Mouse (Mus musculus) bone marrow macrophage, adult 2 months (primary cell): ENCODE measurements at regions not wholly inside any gene's neighbourhood (a gene's known extent, or its start where the extent isn't known, plus 50 kb on each side); places are given as distances from the start of the nearest gene placed in this dataset.

Experiments used
- H3K27ac ChIP-seq: 2 replicates; pipeline ENCODE4 v1.5.1; 2012; ENCODE audit warnings: low read depth, low read length; ENCODE audit not compliant: insufficient read depth
- H3K4me1 ChIP-seq: 2 replicates; pipeline ENCODE4 v1.6.1; 2012; ENCODE audit warnings: low read length; ENCODE audit not compliant: control insufficient read depth, insufficient read depth
- H3K4me3 ChIP-seq: 2 replicates; pipeline ENCODE4 v1.5.1; 2012; ENCODE audit warnings: mild to moderate bottlenecking, low read length, moderate library complexity; ENCODE audit not compliant: insufficient read depth
- CTCF ChIP-seq: IDR thresholded peaks from 2 replicates; pipeline ENCODE4 v1.5.1; 2012; ENCODE audit warnings: low read depth, mild to moderate bottlenecking, low read length, moderate library complexity
- POLR2A ChIP-seq: IDR thresholded peaks from 2 replicates; pipeline ENCODE4 v1.6.1; 2012; ENCODE audit warnings: mild to moderate bottlenecking, low read depth, low read length, borderline replicate concordance

DNA sequence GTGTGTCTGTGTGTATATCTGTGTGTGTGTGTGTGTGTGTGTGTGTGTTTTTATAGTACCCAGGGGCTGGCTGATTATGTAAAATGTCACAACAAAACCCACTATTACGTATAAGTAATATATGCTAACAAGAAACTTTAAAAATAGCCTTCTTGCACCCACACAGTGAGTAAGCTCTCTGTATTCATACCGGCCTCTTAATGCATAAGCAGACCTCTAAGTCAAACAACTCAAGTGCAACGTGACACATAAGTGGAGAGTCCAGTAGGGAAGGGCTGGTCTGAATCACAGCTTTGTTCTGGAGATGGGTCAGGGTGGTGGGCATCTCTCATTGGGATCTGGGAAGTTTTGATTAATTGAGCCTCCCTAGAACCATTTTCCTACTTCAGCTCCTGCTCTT lies 107.7 kb upstream of the Kdm8 start:
- Histone ChIP-seq H3K4me3 (no peak overlapping the region), H3K27ac (no peak overlapping the region), H3K4me1 (no peaks in the 10 kb centered on the region)
- no peak for TF ChIP-seq CTCF
- no peak for TF ChIP-seq POLR2A

DNA sequence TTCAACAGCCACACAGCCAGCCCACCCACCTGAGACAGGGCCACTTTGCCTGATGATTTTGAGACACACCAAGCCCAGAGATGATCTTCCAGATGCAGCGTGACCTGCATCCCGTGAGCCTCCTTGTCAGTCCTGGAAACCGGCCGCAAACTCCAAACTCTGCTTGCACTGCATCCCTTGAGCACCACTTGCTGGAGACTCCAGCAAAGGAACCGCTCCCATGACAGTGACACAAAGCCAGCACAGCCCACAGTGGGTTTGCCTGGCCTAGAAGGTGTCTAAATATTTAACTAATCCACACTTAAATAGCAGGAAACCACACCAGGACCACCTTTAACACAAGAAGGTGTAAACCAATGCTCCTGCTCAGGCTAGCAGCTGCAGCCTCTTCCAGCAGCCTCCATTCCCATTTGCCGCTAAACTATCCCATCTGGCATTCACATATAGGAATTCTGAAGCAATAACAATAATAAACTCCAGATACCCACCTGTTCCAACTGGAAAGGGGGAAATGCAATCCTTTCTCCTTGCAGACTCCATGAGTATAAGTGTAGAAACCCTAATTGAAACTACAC lies 106.2 kb upstream of the Kdm8 start:
- Histone ChIP-seq H3K4me1 (no peaks in the 10 kb centered on the region), H3K4me3 (no peak overlapping the region), H3K27ac (no peak overlapping the region)
- no peak for TF ChIP-seq CTCF
- TF ChIP-seq POLR2A: no peak

DNA sequence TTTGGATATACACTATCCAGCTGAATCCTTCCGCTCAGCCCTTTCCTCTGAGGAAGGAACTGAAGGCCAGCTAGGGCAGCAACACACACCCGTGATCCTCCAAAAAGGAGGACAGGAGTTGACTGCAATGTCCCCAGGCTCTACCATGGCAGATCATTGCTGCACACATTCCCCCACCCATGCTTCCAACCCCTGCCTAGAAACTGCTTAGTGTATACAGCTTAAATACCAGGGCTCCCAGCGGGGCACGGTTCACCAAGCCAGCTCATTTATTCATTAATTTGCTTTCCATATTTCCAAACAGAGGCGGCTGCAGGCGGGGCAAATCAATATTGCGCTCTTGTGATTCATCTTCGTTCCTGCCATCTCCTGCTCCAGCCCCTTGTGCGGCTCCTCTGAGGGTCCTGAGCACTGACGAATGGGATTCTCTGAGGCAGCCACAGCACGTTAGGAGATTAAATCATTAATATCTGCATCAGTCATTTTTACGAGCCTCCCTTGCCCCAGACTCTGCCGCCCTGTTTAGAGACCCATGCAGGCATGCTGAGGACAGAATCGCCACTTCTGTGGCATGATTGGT lies 104.1 kb upstream of the Kdm8 start:
- Histone ChIP-seq H3K4me1 (no peaks in the 10 kb centered on the region), H3K4me3 (no peak overlapping the region), H3K27ac (no peak overlapping the region)
- no peak for TF ChIP-seq POLR2A
- TF ChIP-seq CTCF: no peak

DNA sequence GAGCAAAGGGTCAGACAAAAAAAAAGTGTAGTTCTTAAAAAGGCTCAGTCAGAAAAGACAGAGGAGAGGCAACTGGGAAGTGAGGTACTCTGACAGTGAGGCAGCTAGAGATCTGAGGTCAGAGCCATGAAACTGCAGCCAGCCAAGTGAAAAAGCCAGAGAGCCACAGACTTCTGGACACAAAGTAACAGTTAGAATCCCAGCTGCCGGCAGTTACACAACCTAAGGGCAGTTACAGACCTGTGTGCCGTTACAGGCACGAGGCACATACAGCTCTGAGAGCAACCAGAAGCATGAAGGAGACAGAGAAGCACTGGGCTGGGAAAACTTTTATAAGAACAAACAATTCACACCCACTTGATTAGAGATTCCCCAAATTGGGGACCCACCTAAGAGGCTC lies 94.9 kb upstream of the Kdm8 start:
- no peak for TF ChIP-seq POLR2A
- no peak for TF ChIP-seq CTCF
- H3K4me1 ChIP-seq: no peaks in the 10 kb centered on the region
- no peak overlapping the region for H3K4me3 ChIP-seq
- H3K27ac ChIP-seq: no peak overlapping the region

DNA sequence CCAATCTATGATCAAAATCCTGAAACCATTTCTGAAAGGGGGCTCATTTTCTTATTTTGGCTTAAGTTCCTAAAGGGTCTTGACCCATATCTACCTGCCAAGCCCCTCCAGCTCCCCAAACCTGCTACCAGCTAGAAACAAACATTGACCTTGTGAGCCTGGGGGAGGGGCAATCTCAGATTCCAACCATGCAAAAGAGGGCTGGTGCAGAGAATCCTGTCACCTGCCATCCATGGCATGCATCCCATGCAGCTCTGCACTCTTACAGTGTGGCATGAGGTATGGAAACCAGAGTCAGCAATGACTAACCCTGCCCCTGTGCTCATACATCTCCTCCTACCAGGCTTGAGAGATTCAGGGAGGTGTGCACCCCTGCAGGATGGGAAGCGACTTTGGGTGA lies 90.3 kb upstream of the Kdm8 start:
- Histone ChIP-seq H3K27ac (no peak overlapping the region), H3K4me3 (no peak overlapping the region), H3K4me1 (no peaks in the 10 kb centered on the region)
- TF ChIP-seq CTCF: no peak
- TF ChIP-seq POLR2A: no peak

DNA sequence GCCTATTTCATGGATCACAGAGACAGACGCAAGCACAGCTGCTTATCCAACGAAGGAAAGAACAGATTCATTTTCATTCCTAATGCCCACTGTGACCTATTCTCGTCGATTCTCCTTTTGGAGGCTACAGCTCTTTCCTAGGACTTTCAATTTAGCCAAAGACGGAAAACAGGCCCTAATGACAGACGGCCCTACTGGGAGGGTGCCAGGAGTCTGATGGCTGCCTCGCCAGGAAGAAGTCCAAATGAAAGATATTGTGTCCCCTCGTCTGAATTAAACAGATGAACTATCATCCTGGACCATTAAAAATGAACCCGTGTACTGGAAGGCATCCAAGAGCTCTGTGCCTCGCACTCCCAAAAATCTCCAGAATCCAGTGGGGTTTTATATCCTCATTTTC lies 89.5 kb upstream of the Kdm8 start:
- H3K4me1 ChIP-seq: no peaks in the 10 kb centered on the region
- TF ChIP-seq CTCF (no peak), POLR2A (no peak)
- H3K4me3 ChIP-seq: no peak overlapping the region
- no peak overlapping the region for H3K27ac ChIP-seq

DNA sequence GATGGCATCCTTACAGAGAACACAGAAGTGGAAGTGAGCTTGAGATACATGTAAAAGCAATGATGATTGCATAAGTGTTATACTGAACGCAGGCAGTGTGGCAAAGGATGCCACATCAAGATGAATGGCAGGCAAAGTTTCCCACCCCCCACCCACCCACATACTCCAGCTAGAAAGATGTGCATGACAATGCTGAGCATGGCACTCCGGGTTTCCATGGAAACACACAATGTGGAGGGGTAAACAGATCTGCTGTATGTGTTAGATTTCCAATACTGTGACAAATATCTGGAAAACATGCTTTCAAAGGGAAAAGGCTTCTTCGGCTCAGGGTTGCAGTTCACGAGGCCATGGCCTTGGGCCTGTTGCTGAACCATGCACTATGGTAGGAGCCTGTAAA lies 86.5 kb upstream of the Kdm8 start:
- TF ChIP-seq POLR2A (no peak), CTCF (no peak)
- no peak overlapping the region for H3K27ac ChIP-seq
- no peaks in the 10 kb centered on the region for H3K4me1 ChIP-seq
- no peak overlapping the region for H3K4me3 ChIP-seq

DNA sequence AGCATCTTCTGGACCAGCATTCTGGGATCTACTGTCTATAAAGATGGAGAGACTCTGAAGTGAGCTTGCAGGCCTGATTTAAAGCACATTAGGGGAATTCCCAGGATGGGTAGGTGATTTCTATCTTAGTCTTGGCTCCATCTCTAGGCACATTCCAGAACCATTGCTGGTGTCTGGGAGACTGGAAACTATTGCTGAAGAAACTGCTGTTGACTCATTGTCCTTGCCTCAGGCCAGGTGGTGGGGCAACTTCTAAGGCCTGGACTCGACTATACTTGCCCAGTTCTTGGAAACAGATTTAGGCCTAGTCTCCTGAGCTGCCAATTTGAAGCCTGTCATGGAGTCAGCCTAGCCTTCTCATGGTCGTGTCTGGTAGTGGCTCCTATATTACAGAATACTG lies 61.5 kb upstream of the Kdm8 start:
- H3K27ac ChIP-seq: no peak overlapping the region
- TF ChIP-seq POLR2A (no peak), CTCF (no peak)
- no peaks in the 10 kb centered on the region for H3K4me1 ChIP-seq
- H3K4me3 ChIP-seq: no peak overlapping the region

DNA sequence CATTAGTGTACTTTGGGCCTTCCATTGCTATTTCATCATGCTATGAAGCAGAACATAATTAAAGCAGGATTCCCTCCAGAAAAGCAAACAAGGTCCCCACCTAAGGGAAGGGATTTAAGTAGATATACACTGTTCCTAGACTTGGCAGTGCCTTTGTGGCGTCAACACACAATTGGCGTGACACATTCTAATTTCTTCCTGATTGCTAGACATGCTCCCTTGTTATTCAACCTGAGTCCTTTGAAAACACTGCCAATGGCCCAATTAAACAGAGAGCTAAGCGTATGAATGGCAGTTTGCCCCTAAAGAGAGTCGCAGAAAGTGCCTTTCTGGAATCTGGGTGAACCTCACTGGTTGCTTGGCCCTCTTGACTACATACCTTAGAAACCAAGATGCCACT lies 60.3 kb upstream of the Kdm8 start:
- H3K4me1 ChIP-seq: no peaks in the 10 kb centered on the region
- no peak overlapping the region for H3K27ac ChIP-seq
- H3K4me3 ChIP-seq: no peak overlapping the region
- TF ChIP-seq POLR2A (no peak), CTCF (no peak)

DNA sequence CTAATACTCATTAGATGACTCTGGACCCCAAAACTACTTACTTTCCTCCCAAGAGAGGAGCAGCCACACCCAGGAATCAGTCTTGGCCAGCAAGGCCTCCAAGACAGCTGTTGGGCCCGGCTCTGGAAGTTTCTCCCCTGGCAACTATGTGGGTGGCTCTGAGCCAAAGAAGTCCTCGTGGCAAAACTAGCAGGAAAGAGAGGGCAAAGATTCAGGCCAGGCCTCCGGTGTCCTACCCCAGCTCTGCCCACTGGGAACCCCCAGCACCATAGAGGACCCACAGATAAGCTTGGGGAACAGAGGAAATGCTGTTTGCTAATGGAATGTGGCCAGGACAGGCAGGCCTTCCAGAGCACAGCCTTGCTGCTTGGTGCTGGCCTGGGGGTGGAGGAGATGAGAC lies 51.9 kb upstream of the Kdm8 start:
- TF ChIP-seq CTCF: no peak
- no peak for TF ChIP-seq POLR2A
- no peak overlapping the region for H3K4me3 ChIP-seq

DNA sequence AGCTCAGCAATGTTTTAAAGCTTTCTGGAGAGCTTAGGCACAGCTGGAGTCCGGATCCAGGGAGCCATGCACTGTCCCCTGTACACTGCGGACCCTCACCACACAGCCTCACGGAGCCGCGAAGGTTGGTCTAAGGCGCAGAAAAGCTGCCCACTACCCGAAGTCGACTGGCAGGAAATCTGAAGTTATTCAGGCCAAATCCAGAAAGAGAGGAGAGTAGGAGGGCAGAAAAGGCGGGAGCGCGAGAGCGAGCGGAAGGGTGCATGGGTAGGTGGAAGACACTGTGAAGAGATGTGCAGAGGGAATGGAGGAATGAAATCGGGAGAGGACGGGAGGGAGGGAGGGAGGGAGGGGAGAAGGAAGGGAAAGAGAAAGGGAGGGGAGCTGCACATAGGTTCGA lies 51.2 kb upstream of the Kdm8 start:
- no peak for TF ChIP-seq CTCF
- TF ChIP-seq POLR2A: no peak
- no peak overlapping the region for H3K27ac ChIP-seq
- H3K4me1 ChIP-seq: no peaks in the 10 kb centered on the region
- peak overlapping the region; percentile 39 for H3K4me3 ChIP-seq

More for the DNA sequence above, 51.9 kb upstream of the Kdm8 start:
- Histone ChIP-seq H3K27ac (no peak overlapping the region), H3K4me1 (no peaks in the 10 kb centered on the region)
